Mouse (Mus musculus): ENCODE measurements around the gene Egfr. TPM values are rescaled to one million over a fixed set of nuclear protein-coding genes. Genes with fewer than 3 reads are reported as not detected.

The Egfr gene
- polyA plus RNA-seq, 1 experiment: 4.1 TPM

GRCm38 (mm10) chr11:16819424-16819823, 67.4 kb downstream of the Egfr start:
- H3ac ChIP-seq (ENCODE audit: control insufficient read depth, insufficient read length): no peak overlapping the region
- TF ChIP-seq MYOD1 (IDR thresholded peaks at IDR 0.05; ENCODE audit: control insufficient read depth in 1 of 3, insufficient read length in 2 of 3, low read depth in 2 of 3) (no peak), REST (IDR thresholded peaks at IDR 0.05; ENCODE audit: insufficient read depth, insufficient read length) (no peak), USF1 (IDR thresholded peaks at IDR 0.05; ENCODE audit: low read depth) (no peak), MYOG (IDR thresholded peaks at IDR 0.05; ENCODE audit: control insufficient read depth in 1 of 3, insufficient read depth in 1 of 3, insufficient read length in 2 of 3, low read depth in 2 of 3) (no peak), TCF12 (IDR thresholded peaks at IDR 0.05; ENCODE audit: insufficient read depth, poor library complexity, severe bottlenecking) (no peak), E2F4 (IDR thresholded peaks at IDR 0.05; ENCODE audit: insufficient read depth) (no peak), CEBPB (IDR thresholded peaks at IDR 0.05; ENCODE audit: insufficient read depth, poor library complexity, severe bottlenecking) (no peak), TCF3 (IDR thresholded peaks at IDR 0.05; ENCODE audit: insufficient read length, low read depth) (no peak)
- no peaks in the 10 kb centered on the region for H3K79me2 ChIP-seq (ENCODE audit: control insufficient read depth, insufficient read depth)
- H3K4me3 ChIP-seq: no peak overlapping the region
- no peaks in the 10 kb centered on the region for H3K27me3 ChIP-seq (ENCODE audit: control insufficient read depth, insufficient read depth, insufficient read length)
- no peaks in the 10 kb centered on the region for H3K36me3 ChIP-seq (ENCODE audit: control insufficient read depth, insufficient read depth)
- H3K4me2 ChIP-seq (ENCODE audit: low read depth): peak overlapping the region; percentile 74

GRCm38 (mm10) chr11:16820138-16820537, 68.1 kb downstream of the Egfr start:
- Histone ChIP-seq H3K4me3 (no peak overlapping the region), H3K36me3 (ENCODE audit: control insufficient read depth, insufficient read depth) (no peaks in the 10 kb centered on the region), H3K79me2 (ENCODE audit: control insufficient read depth, insufficient read depth) (no peaks in the 10 kb centered on the region), H3K4me2 (ENCODE audit: low read depth) (peak overlapping the region; percentile 74), H3K27me3 (ENCODE audit: control insufficient read depth, insufficient read depth, insufficient read length) (no peaks in the 10 kb centered on the region), H3ac (ENCODE audit: control insufficient read depth, insufficient read length) (no peak overlapping the region)
- TF ChIP-seq TCF12 (IDR thresholded peaks at IDR 0.05; ENCODE audit: insufficient read depth, poor library complexity, severe bottlenecking): no peak
- TF ChIP-seq CEBPB (IDR thresholded peaks at IDR 0.05; ENCODE audit: insufficient read depth, poor library complexity, severe bottlenecking): peak; percentile 94

- no peak overlapping the region for H3ac ChIP-seq (ENCODE audit: control insufficient read depth, insufficient read length)
- H3K27me3 ChIP-seq (ENCODE audit: control insufficient read depth, insufficient read depth, insufficient read length): no peaks in the 10 kb centered on the region
- H3K4me3 ChIP-seq: no peak overlapping the region
- TF ChIP-seq TCF12 (IDR thresholded peaks at IDR 0.05; ENCODE audit: insufficient read depth, poor library complexity, severe bottlenecking) (no peak), MYOD1 (IDR thresholded peaks at IDR 0.05; ENCODE audit: control insufficient read depth in 1 of 3, insufficient read length in 2 of 3, low read depth in 2 of 3) (peak in 2 of 3 experiments; percentile 4 to 25)
- H3K79me2 ChIP-seq (ENCODE audit: control insufficient read depth, insufficient read depth): no peaks in the 10 kb centered on the region
- peak overlapping the region; percentile 44 for H3K4me2 ChIP-seq (ENCODE audit: low read depth)
- no peaks in the 10 kb centered on the region for H3K36me3 ChIP-seq (ENCODE audit: control insufficient read depth, insufficient read depth)
Measured at GRCm38 (mm10) chr11:16821668-16822254, 69.8 kb downstream of the Egfr start.

GRCm38 (mm10) chr11:16823830-16824545, 72.0 kb downstream of the Egfr start:
- H3K4me2 ChIP-seq (ENCODE audit: low read depth): no peak overlapping the region
- H3K36me3 ChIP-seq (ENCODE audit: control insufficient read depth, insufficient read depth): no peaks in the 10 kb centered on the region
- H3K27me3 ChIP-seq (ENCODE audit: control insufficient read depth, insufficient read depth, insufficient read length): no peaks in the 10 kb centered on the region
- no peak overlapping the region for H3ac ChIP-seq (ENCODE audit: control insufficient read depth, insufficient read length)
- TF ChIP-seq TCF3 (IDR thresholded peaks at IDR 0.05; ENCODE audit: insufficient read length, low read depth) (no peak), MAX (IDR thresholded peaks at IDR 0.05; ENCODE audit: low read depth) (no peak), MYOD1 (IDR thresholded peaks at IDR 0.05; ENCODE audit: control insufficient read depth in 1 of 3, insufficient read length in 2 of 3, low read depth in 2 of 3) (no peak), POLR2A (IDR thresholded peaks at IDR 0.05; ENCODE audit: insufficient read length, low read depth) (no peak)
- H3K79me2 ChIP-seq (ENCODE audit: control insufficient read depth, insufficient read depth): no peaks in the 10 kb centered on the region
- no peak overlapping the region for H3K4me3 ChIP-seq

- H3K4me2 ChIP-seq (ENCODE audit: low read depth): no peak overlapping the region
- no peaks in the 10 kb centered on the region for H3K36me3 ChIP-seq (ENCODE audit: control insufficient read depth, insufficient read depth)
- TF ChIP-seq POLR2AphosphoS2 (IDR thresholded peaks at IDR 0.05; ENCODE audit: insufficient read length, low read depth) (no peak), MAX (IDR thresholded peaks at IDR 0.05; ENCODE audit: low read depth) (no peak), POLR2A (IDR thresholded peaks at IDR 0.05; ENCODE audit: insufficient read length, low read depth) (no peak), SRF (IDR thresholded peaks at IDR 0.05; ENCODE audit: control insufficient read depth, insufficient read length, low read depth) (no peak), TCF12 (IDR thresholded peaks at IDR 0.05; ENCODE audit: insufficient read depth, poor library complexity, severe bottlenecking) (no peak), USF1 (IDR thresholded peaks at IDR 0.05; ENCODE audit: low read depth) (no peak), CEBPB (IDR thresholded peaks at IDR 0.05; ENCODE audit: insufficient read depth, poor library complexity, severe bottlenecking) (no peak), TCF3 (IDR thresholded peaks at IDR 0.05; ENCODE audit: insufficient read length, low read depth) (no peak), MYOG (IDR thresholded peaks at IDR 0.05; ENCODE audit: control insufficient read depth in 1 of 3, insufficient read depth in 1 of 3, insufficient read length in 2 of 3, low read depth in 2 of 3) (no peak), REST (IDR thresholded peaks at IDR 0.05; ENCODE audit: insufficient read depth, insufficient read length) (no peak), MYOD1 (IDR thresholded peaks at IDR 0.05; ENCODE audit: control insufficient read depth in 1 of 3, insufficient read length in 2 of 3, low read depth in 2 of 3) (no peak), E2F4 (IDR thresholded peaks at IDR 0.05; ENCODE audit: insufficient read depth) (no peak)
- H3K27me3 ChIP-seq (ENCODE audit: control insufficient read depth, insufficient read depth, insufficient read length): no peaks in the 10 kb centered on the region
- H3K4me3 ChIP-seq: no peak overlapping the region
- no peaks in the 10 kb centered on the region for H3K79me2 ChIP-seq (ENCODE audit: control insufficient read depth, insufficient read depth)
- H3ac ChIP-seq (ENCODE audit: control insufficient read depth, insufficient read length): no peak overlapping the region
Measured at GRCm38 (mm10) chr11:16829468-16829867, 77.5 kb downstream of the Egfr start.

Data from myocyte (in vitro differentiated cells).